Mouse (Mus musculus) heart, postnatal 0 days (tissue): ENCODE measurements around the gene Hapln3.

Experiments used
- CTCF ChIP-seq: IDR thresholded peaks from 2 replicates; pipeline ENCODE4 v1.5.1; 2016; ENCODE audit warnings: antibody characterized with exemption, control low read depth, low read depth
- EP300 ChIP-seq: IDR thresholded peaks from 2 replicates; pipeline ENCODE4 v1.6.1; 2016; ENCODE audit warnings: antibody characterized with exemption, low read depth

- TF ChIP-seq CTCF (no peak), EP300 (no peak)
Observed at GRCm38 (mm10) chr7:79096492-79096891, 34.3 kb downstream of the Hapln3 start.
